Mouse (Mus musculus) heart, embryonic 15.5 days (tissue): ENCODE data around the gene Ctla2b. TPM values are rescaled to one million over a fixed set of nuclear protein-coding genes. Genes with fewer than 3 reads are reported as not detected.
"Not testable (repeated sequence)": the region's sequence is repeated elsewhere in the genome, so short reads cannot be mapped to it uniquely, and the experiment has no call there.

ENCODE experiments used
- ATAC-seq: fragments of 200-750 bp; cut with Nextera tagmentation; replicated peaks from 2 replicates; pipeline ENCODE4 v1.8.0; 2017; ENCODE audit warnings: low read depth, moderate TSS enrichment; ENCODE audit not compliant: insufficient number of reproducible peaks, insufficient read depth, low FRiP score
- H3K27ac ChIP-seq: fragments of 300-500 bp; sonication (generic); 2 replicates; pipeline ENCODE4 v1.5.1; 2015; ENCODE audit warnings: mild to moderate bottlenecking, inconsistent platforms
- H3K27me3 ChIP-seq: fragments of 300-500 bp; sonication (generic); 2 replicates; pipeline ENCODE4 v1.6.1; 2015; ENCODE audit warnings: inconsistent platforms
- H3K36me3 ChIP-seq: fragments of 300-500 bp; sonication (generic); 2 replicates; pipeline ENCODE4 v1.6.1; 2015; ENCODE audit warnings: mild to moderate bottlenecking, inconsistent platforms
- H3K4me1 ChIP-seq: fragments of 300-500 bp; sonication (generic); replicated peaks from 2 replicates; pipeline ENCODE4 v1.6.1; 2015; ENCODE audit warnings: inconsistent platforms
- H3K4me2 ChIP-seq: fragments of 300-500 bp; sonication (generic); 2 replicates; pipeline ENCODE4 v1.6.1; 2015; ENCODE audit warnings: inconsistent platforms, mild to moderate bottlenecking, moderate library complexity
- H3K4me3 ChIP-seq: fragments of 300-500 bp; sonication (generic); 2 replicates; pipeline ENCODE4 v1.5.1; 2015; ENCODE audit warnings: mild to moderate bottlenecking, inconsistent platforms
- H3K9ac ChIP-seq: fragments of 300-500 bp; sonication (generic); 2 replicates; pipeline ENCODE4 v1.6.1; 2015; ENCODE audit warnings: mild to moderate bottlenecking, inconsistent platforms
- H3K9me3 ChIP-seq: fragments of 300-500 bp; sonication (generic); replicated peaks from 2 replicates; pipeline ENCODE4 v1.6.1; 2016; ENCODE audit warnings: inconsistent platforms
- WGBS: fragments of 180-500 bp; shearing (Covaris S2); methylation state at CpG from one replicate; pipeline ENCODE4 v1.1.7; 2015; ENCODE audit warnings: mixed read lengths; 5-methylcytosine and 5-hydroxymethylcytosine counted together
- polyA plus RNA-seq: library from polyadenylated mRNA; unstranded; fragments of >200 nt; fragmentation: Nextera tagmentation; extraction: Ambion mirVana; gene quantifications from 2 replicates; pipeline ENCODE4 v1.2.1, GENCODE M21; 2015

Ctla2b gene
- 5.4 and 7.1 TPM in 2 replicates for polyA plus RNA-seq

DNA sequence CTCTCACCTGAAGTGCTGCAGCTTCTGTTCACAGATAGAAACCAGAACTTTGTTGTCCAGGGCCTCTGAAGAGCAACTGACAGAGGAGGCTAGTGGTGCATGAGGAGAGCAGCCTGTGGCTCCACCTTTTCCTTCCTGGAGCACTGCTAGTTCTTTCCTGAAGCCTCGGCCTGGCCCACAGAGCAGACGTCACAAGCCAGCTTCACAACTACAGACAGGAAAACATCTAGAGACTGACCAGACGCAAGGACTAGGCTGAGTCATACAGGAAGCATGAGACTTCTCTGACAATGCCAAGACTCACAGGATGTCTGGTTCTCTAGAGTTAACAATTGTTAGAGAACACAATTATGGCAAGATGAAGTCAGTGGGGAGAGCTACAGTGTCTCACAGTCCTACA is at the start of gene Ctla2b:
TSS of gene Ctla2b (minus strand) at position 120 of the 400 bp plus-strand sequence.
- 43% methylated on average over 3 of the region's 3 CpGs for WGBS
- no peak within 1 kb of the TSS for H3K9ac ChIP-seq
- H3K27ac ChIP-seq = peak within 1 kb of the TSS; percentile 26
- no peaks in the 10 kb centered on the region for H3K4me1 ChIP-seq
- peak; percentile 91 for ATAC-seq
- H3K27me3 ChIP-seq = no peaks in the 10 kb centered on the region
- no peaks in the 10 kb centered on the region for H3K36me3 ChIP-seq
- no peak within 1 kb of the TSS for H3K4me3 ChIP-seq
- no peak within 1 kb of the TSS for H3K4me2 ChIP-seq
- no peaks in the 10 kb centered on the region for H3K9me3 ChIP-seq

DNA sequence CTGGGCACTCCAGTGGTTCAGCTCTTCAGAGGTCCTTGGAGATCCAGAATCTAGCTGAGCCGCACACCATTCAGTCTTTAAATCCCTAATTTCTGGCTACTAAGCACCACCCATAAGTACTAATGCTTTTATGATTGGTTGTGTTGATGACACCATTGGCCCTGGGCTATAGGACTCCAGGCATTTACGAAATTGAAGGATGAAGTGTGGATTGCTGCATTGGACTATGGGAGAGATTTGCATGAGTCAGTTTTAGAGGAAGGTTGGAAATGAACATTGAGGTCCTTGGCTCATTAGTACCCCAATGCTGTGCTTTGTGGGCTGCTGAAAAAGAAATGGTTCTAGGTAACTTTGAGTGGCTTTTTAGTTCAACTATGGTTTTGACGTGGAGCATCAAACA is 44.6 kb upstream of the Ctla2b start, which contains the start of gene Tpbpa:
TSS of gene Tpbpa (minus strand) at position 101 of the 400 bp plus-strand sequence.
- not testable (repeated sequence) for H3K9me3 ChIP-seq, ATAC-seq, H3K27ac ChIP-seq, H3K4me2 ChIP-seq, H3K36me3 ChIP-seq, H3K9ac ChIP-seq, H3K4me3 ChIP-seq, H3K4me1 ChIP-seq, H3K27me3 ChIP-seq
- 66% methylated on average over 3 of the region's 3 CpGs for WGBS

DNA sequence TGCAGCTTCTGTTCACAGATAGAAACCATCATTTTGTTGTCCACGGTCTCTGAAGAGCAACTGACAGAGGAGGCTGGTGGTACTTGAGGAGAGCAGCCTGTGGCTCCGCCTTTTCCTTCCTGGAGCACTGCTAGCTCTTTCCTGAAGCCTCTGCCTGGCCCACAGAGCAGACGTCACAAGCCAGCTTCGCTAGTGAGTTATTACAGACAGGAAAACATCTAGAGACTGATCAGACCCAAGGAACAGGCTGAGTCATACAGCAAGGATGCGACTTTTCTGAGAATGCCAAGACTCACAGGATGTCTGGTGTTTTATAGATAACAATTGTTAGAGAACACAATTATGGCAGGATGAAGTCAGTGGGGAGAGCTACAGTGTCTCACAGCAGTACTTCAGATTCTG is 39.3 kb upstream of the Ctla2b start, which contains the start of the genes Gm49391 and Ctla2a:
TSS of gene Gm49391 (minus strand) at position 72 of the 402 bp plus-strand sequence.
TSS of gene Ctla2a (minus strand) at position 126 of the 402 bp plus-strand sequence.
- no peaks in the 10 kb centered on the region for H3K27me3 ChIP-seq
- no peak within 1 kb of the TSS for H3K4me3 ChIP-seq
- no peaks in the 10 kb centered on the region for H3K9me3 ChIP-seq
- ATAC-seq = peak; percentile 91
- H3K4me2 ChIP-seq = no peak within 1 kb of the TSS
- H3K27ac ChIP-seq = peak within 1 kb of the TSS; percentile 51
- no peak within 1 kb of the TSS for H3K9ac ChIP-seq
- no peaks in the 10 kb centered on the region for H3K4me1 ChIP-seq
- H3K36me3 ChIP-seq = no peaks in the 10 kb centered on the region
- WGBS = 33% methylated on average over 5 of the region's 5 CpGs

DNA sequence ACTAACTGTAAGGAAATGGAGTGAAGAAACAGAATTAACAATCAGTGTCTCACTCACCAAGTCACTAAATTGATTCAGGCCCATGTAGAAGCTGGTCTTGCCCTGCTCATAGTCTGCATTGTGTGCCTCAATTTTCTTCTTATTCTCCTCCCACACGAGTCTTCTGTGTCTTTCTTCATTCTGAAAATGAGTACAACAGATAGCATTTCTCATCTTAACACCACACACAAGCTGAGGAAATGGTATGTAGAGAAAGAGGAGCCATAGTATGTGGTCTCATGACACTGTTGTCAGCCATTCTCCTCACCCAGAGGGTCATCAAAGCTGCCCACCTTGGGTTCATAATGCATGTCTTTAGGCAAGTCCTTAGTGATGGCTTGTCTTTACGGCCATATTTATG is 38.2 kb upstream of the Ctla2b start, which contains the start of gene Gm49393:
TSS of gene Gm49393 (minus strand) at position 101 of the 400 bp plus-strand sequence.
- 59% methylated on average over 2 of the region's 2 CpGs for WGBS
- ATAC-seq, H3K4me3 ChIP-seq, H3K27ac ChIP-seq, H3K4me2 ChIP-seq, H3K36me3 ChIP-seq, H3K4me1 ChIP-seq, H3K27me3 ChIP-seq, H3K9ac ChIP-seq, H3K9me3 ChIP-seq: not testable (repeated sequence)

DNA sequence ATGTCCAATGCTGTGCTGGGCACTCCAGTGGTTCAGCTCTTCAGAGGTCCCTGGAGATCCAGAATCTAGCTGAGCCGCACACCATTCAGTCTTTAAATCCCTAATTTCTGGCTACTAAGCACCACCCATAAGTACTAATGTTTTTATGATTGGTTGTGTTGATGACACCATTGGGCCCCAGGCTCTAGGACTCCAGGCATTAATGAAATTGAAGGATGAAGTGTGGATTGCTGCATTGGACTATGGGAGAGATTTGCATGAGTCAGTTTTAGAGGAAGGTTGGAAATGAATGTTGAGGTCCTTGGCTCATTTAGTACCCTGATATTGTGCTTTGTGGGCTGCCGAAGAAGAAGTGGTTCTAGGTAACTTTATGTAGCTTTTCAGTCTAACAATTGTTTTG is 7.5 kb upstream of the Ctla2b start, which contains the start of gene Tpbpb:
TSS of gene Tpbpb (minus strand) at position 101 of the 400 bp plus-strand sequence.
- H3K36me3 ChIP-seq, H3K9ac ChIP-seq, H3K4me1 ChIP-seq, H3K4me2 ChIP-seq, ATAC-seq, H3K4me3 ChIP-seq, H3K27ac ChIP-seq, H3K9me3 ChIP-seq, H3K27me3 ChIP-seq: not testable (repeated sequence)
- 74% methylated on average over 2 of the region's 2 CpGs for WGBS

DNA sequence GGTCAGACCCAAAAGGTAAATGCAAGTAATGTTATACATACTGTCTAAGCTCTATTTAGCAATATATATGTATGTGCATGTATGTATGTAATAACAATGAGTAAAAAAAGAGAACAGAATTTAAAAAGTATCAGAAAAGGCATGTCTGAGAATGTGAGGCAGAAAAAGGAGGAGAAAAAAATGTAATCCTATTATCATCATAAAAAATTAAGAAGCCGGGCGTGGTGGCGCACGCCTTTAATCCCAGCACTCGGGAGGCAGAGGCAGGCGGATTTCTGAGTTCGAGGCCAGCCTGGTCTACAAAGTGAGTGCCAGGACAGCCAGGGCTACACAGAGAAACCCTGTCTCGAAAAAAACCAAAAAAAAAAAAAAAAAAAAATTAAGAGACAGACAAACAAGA is 453 bp downstream of the Ctla2b start, which contains the start of gene Gm49392:
TSS of gene Gm49392 (minus strand) at position 101 of the 400 bp plus-strand sequence.
- ATAC-seq, H3K9me3 ChIP-seq, H3K4me3 ChIP-seq, H3K27me3 ChIP-seq, H3K4me1 ChIP-seq, H3K36me3 ChIP-seq, H3K4me2 ChIP-seq, H3K9ac ChIP-seq: not testable (repeated sequence)
- WGBS = 83% methylated on average over 8 of the region's 8 CpGs
- peak within 1 kb of the TSS; percentile 26 for H3K27ac ChIP-seq

DNA sequence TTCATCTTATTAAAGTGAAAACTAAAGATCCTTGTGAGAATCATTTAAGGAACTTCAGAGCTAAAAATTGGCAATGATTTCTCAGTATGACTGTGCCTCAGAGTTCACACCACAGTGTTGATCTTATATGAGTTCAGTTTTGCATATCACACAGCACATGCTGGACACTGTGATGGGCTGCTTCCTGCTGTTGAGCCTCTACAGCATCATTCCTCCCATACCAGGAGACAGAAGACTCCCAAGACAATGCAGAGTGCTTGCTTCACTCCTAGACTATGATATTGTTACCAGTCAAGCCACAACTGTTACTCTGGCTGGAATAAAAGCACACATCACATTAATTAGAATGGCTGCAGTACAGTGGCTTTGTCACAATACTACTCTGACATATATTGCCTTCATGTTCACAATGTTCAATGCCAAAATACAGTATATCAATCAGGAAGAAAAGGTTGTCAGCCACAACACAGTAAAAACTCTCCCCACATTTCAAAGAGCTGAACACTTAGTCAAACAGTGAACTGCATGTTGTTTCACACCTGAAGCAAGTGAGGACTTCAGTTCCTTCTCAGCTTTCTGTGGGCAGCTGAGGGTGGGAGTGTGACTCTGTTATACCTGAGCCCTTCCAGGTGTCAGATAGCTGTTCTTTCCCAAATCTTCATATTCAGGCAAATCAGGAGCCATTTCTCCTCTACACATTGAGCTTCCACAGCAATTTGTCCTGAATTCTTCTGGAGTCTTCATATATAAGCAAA is 1.7 kb downstream of the Ctla2b start:
- H3K4me2 ChIP-seq = no peak overlapping the region
- H3K9me3 ChIP-seq = no peaks in the 10 kb centered on the region
- H3K4me3 ChIP-seq = no peak overlapping the region
- no peaks in the 10 kb centered on the region for H3K36me3 ChIP-seq
- no peak overlapping the region for H3K27ac ChIP-seq
- ATAC-seq = no peak
- H3K27me3 ChIP-seq = no peaks in the 10 kb centered on the region
- no peaks in the 10 kb centered on the region for H3K4me1 ChIP-seq
- no peak overlapping the region for H3K9ac ChIP-seq

DNA sequence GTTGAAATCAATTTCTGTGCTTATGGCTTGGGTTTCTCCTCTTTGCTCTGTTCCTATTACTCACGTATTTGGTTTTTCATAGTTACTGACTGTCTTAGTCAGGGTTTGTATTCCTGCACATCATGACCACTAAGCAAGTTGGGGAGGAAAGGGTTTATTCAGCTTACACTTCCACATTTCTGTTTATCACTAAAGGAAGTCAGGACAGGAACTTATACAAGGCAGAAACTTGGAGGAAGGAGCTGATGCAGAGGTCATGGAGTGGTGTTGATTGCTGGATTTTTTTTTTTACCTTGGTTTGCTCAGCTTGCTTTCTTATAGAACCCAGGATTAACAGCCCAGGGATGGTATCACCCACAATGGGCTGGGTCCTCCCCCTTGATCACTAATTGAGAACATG is 4.9 kb downstream of the Ctla2b start:
- ATAC-seq = no peak
- H3K27ac ChIP-seq = no peak overlapping the region
- WGBS = 79% methylated on average over 1 of the region's 1 CpGs

DNA sequence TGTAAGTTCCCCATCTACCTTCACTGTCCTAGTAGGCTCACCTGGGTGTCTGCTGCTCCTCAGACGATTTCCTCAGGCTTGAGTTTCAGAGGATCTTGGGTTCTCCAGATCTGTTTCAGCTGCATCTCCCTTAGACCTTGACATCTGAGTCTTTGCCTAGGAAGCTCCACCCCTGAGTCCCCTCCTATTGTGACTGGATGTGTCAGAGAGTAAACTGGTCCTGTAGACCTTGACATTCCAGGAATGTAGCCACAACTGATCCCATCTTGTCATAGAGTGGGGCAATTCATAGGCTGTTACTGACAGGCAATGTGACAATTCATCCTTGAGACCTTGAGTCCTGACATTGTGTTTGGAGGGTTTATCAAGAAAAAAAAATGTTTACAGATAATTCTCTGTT is 33.0 kb downstream of the Ctla2b start, which contains the start of gene 4930486L24Rik:
TSS of gene 4930486L24Rik (minus strand) at position 195 of the 400 bp plus-strand sequence.
- H3K4me3 ChIP-seq = no peak within 1 kb of the TSS
- no peaks in the 10 kb centered on the region for H3K4me1 ChIP-seq
- no peak for ATAC-seq
- no peak within 1 kb of the TSS for H3K27ac ChIP-seq
- H3K36me3 ChIP-seq = no peaks in the 10 kb centered on the region
- H3K9me3 ChIP-seq = no peaks in the 10 kb centered on the region
- WGBS = 44% methylated on average over 1 of the region's 1 CpGs
- no peak within 1 kb of the TSS for H3K9ac ChIP-seq
- no peaks in the 10 kb centered on the region for H3K27me3 ChIP-seq
- H3K4me2 ChIP-seq = no peak within 1 kb of the TSS

More for the DNA sequence above, 4.9 kb downstream of the Ctla2b start:
- Histone ChIP-seq H3K36me3 (no peaks in the 10 kb centered on the region), H3K27me3 (no peaks in the 10 kb centered on the region), H3K4me3 (no peak overlapping the region), H3K4me2 (no peak overlapping the region), H3K9me3 (no peaks in the 10 kb centered on the region), H3K9ac (no peak overlapping the region), H3K4me1 (no peaks in the 10 kb centered on the region)

DNA sequence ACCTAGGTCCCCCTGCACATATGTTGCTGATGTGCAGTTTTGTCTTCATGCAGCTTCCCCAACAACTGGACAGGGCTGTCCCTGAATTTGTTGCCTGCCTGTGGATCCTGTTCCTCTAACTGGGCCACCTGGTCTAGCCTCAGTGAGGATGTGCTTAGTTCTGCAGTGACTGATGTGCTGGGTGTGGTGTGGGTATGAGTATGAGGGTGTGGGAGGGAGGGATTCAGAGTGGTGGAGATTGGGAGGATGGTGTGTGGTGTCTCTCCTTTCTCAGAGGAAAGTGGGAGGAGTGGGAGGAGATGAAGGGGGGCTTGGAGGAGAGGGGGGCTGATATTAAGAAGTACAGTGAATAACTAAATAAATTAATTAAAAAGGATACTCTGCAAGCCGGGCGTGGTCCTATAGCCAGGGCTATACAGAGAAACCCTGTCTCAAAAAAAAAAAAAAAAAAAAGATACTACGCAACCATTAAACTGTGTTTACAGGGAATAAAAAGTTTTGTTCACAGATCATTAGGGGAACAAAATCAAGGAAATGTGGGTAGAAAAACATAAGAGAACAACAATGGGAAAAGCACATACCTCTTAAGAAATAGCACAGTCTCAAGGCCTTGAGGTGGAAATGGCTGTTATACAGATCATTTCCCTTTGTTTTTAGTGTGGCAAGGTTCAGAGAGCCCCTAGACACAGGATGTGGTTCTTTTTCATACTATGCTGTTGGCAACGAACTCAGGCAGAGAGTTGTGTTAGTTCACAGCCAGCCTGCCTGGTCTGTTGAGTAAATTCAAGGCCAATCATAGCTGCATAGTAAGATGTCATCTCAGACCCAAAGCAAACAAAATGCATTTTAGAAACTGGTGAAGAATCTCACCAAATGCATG is 48.8 kb downstream of the Ctla2b start:
- WGBS = 79% methylated on average over 4 of the region's 4 CpGs
- H3K27ac ChIP-seq = peak overlapping the region; percentile 42; the same call in 1 of the 2 replicates

More for the DNA sequence above, 48.8 kb downstream of the Ctla2b start:
- Histone ChIP-seq H3K9ac (no peak overlapping the region), H3K27me3 (no peaks in the 10 kb centered on the region), H3K36me3 (no peaks in the 10 kb centered on the region), H3K4me3 (no peak overlapping the region), H3K4me2 (no peak overlapping the region), H3K4me1 (no peaks in the 10 kb centered on the region), H3K9me3 (no peaks in the 10 kb centered on the region)
- ATAC-seq = no peak
